Mouse (Mus musculus) MEL-GATA-1-ER (cell line): Measurements from ENCODE around the gene Fgf22.

ENCODE experiments used
- DNase-seq: peaks from one replicate; pipeline ENCODE4 v3.0.0-alpha.2; 2012; ENCODE audit warnings: low read depth; ENCODE audit errors: extremely low read depth

The Fgf22 gene

DNA sequence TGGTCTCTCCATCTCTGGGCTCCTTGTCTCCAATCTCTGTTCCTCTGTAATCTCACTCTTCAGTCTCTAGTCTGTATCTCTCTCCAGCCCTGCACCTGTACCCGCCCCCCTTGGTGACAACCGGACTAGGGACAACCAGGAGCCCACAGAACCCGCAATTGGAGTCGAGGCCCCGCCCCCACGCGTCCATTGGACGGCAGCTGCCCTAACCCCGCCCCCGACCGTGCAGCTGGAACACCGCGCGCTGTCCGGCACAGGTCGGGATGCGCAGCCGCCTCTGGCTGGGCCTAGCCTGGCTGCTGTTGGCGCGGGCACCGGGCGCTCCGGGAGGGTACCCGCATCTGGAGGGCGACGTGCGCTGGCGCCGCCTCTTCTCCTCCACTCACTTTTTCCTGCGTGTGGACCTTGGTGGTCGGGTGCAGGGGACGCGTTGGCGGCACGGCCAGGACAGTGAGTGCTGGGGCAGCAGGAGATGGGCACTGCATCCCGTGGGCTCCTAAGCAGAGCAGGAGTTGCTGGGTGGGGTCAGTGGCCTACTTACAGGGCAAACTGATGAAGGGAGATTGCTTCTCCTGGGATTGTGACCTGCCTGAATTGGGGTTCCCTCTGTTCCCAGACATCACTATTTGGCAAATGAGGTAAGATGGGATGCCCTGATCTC is at the start of gene Fgf22:
Gene Fgf22, plus strand, starts transcription at position 221 of the 661 bp plus-strand sequence.
- no peak for DNase-seq

DNA sequence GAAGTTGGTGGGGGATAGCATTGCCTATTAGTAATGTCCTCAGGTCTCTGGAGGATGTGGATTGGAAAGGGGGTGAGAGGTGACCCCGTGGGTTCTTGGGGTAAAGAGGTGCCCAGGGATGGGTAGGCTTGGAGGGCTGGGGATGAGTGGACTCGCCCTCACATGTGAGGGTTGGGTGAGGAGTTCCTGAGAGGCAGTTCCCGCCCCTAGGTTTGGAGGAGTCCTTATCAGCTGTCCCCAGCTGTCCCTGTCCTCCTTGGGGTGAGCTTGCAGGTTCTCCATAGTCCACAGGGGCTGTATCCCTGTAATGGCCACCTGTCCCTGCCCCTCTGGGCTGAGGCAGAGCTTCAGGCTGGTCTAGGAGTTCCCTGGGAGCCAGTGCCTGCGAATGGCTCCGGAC is 48.9 kb upstream of the Fgf22 start:
- DNase-seq: peak; percentile 77

- no peak for DNase-seq
Observed at GRCm38 (mm10) chr10:79706406-79707094, 48.3 kb upstream of the Fgf22 start.

GRCm38 (mm10) chr10:79707162-79707561 is 47.7 kb upstream of the Fgf22 start:
- no peak for DNase-seq

DNA sequence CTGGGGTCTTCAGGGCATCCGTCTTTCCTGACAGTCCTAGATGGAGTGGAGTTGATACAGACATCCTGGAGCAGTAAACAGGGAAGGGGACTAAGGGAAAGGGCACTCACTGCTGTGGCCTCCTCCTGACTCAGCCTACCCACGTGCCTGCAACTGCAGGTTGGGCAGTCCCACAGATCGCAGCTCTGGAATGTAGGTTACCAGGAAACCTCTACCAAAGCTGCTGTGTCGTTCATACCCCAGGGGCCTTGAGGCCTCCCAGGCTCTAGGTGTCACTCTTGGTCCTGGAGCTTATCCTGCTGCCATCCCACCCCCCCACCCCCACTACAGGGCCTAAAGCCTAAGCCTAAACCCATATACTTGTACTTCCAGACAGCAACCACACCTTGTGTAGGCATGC is 47.1 kb upstream of the Fgf22 start:
- no peak for DNase-seq

GRCm38 (mm10) chr10:79708668-79709067 is 46.2 kb upstream of the Fgf22 start:
- DNase-seq: no peak

DNA sequence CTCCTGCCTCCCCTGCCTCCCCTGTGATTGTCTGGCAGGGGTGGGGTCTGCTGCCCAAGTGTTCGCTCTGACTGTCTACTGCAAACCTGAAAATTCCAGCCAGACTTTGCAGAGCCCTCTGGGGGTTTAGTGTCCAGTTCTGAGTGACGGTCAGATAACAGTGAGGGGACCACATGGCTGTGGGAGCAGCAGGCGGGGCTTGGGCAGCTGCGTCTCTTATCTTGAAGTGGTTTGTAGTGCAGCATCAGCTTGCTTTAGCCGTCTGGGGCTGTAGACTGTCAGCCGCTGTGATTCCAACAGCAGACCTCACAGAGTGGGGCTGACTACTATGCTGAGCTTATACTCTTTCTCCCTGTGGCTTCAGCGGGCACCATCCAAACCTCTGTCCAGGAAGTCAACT is 45.6 kb upstream of the Fgf22 start:
- no peak for DNase-seq

DNA sequence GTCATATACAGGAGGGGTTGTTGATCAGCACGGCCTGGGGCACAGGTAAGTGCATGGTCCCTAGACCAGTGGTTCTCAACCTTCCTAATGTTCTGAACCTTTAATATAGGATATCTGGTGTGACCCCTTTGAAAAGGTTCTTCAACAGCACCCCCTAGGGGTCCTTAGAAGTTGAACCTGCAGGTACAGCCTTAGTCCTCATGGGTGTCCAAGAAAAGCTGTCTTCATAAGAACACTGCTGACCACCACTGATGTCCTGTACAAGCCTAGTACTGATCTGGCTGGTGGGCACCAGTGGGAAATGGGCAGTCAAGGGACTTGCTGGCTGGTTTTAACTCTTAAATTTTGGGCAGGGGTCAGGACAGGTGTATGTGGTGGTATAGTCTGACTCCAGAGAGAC is 42.8 kb upstream of the Fgf22 start:
- no peak for DNase-seq

DNA sequence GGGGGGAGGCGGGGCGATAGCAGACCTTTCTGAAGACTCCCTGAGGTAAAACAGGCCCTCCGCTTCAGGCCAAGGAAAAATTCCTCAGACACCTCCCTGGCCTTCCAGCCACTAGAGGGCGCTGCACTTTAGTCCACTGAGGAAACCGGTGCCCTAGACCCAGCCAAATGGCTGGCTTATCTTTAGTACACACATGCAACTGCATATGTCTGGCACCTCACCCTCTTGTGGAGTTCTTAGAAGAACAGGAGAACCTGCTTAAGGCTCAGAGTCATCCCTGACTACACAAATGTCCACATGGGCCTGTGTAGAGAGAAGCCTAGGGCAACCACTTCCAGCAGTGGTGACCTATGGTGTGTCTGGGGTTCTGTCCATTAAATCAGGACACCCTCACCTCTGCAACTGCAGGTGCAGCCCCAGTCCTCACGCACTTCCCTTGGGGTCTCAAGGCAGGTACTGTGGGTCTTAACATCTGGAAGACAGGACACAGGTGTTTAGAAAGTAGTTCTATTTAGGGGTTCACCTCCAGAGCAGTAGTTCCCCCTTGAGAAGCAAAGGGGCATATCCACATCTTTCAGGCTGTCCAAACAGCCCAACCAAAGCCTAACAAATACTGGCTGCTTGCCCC is 42.3 kb upstream of the Fgf22 start:
- peak; percentile 90 for DNase-seq

DNA sequence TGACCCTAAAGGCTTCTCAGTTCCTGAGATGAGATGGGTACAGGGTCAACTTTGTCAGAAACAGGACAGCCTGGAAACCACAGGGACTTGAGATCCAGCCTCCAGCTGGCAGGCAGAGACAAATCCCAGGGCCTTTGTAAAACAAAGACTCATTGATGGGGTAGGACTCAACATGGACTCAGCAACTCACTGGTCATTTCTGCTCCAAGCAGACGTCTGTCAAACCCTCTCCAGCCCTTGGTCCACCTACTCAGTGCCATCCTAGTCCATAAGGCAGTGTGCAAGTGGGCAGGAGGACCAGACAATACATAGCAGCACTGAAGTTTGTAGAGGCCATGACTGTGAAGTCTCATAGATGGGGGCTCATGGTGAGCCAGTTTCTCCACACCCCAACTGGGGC is 41.7 kb upstream of the Fgf22 start:
- no peak for DNase-seq

DNA sequence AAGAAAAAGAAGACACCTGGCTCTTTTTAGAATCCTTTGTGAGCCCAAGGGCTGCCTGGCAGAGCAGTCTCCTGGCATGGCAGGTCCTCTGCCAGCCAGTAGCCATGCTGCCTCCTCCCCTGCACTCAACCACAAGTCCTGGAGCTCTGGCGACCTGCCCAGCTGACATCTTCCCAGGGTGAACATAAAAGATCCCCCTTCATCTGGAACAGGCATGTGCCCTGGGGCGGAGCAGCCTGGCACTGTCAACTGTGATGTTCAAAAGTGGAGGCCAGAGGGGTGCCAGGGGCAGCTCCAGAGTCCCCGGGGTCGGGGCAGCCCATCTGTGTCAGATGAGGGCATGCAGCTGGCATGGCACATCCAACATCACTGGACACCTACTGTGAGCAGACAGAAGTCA is 39.9 kb upstream of the Fgf22 start:
- DNase-seq: no peak

- DNase-seq: no peak
Observed at GRCm38 (mm10) chr10:79716254-79716987, 38.5 kb upstream of the Fgf22 start, which contains the start of gene Hcn2. Hcn2 (plus strand) TSS chr10:79716634.

GRCm38 (mm10) chr10:79716988-79717355 is 37.9 kb upstream of the Fgf22 start:
- DNase-seq: no peak

DNA sequence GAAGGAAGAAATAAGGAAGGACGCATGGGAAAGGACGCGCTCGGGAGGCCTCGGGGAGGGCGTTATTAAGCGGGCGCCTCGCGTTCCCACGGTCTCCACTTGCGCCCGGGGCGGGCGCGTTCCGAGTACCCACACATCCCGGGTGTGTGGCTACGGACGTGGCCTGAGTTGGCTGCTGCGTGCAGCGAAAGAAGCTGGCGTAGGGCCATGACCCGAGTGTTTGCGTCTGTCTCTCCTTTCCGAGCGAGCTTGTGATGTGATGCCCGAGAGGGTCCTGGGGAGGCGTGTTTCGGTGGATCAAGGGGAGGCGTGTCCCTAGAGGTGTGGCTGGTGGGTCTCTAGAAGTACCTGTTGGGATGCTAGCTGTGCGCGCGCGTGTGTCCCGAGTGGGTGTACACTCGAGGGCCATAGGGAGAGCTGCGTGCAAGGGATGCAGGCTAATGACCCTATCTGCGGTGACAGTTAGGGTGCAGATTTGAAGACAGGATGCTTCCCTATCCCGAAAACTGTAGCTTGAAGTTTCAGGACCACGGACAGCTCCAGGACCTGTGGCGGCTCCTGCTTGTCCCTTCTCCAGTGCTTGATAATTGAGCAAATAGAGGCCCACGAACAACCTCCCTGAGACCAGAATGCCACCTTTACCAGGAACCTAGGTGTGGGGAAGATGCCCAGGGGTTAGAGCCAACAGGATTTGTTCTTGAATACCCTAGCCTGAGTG is 37.1 kb upstream of the Fgf22 start:
- DNase-seq: peak; percentile 60

DNA sequence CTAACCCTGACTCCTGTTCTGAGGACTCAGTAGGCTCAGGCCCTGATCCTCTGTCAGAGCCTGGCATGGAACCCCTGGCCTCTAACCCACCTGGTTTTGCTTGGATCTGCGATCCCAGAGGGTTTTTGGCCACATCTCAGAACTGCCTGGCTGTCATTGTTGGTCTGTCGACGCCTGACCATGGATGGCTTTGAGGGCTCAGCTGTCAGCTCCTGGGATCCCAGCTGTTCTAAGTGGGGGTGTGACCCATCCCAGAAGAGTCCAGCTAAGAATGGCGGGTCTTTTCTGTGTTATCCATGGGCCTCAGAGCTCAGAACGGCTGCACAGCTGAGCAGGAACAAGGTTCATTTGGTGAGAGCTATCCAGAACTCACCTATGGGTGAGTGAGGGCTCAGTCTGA is 33.8 kb upstream of the Fgf22 start:
- DNase-seq: no peak

DNA sequence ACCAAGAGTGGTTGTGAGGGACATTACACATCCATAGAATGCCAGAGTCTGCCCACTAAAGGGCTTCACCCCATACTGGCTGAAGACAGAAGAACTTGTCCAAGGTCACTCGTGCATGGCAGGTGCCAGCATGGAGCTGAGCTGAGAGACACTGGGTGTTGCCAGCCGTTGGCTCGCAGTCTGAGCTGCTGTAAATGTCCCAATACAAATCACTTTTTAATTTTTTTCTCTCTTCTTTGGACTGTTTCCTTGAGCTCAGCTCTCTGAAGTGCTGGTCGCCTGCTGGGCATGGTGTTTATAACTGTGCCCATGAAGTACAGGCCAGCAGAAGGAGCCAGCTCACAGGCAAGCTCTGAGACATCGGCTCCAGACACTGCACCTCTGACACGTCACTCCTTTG is 31.8 kb upstream of the Fgf22 start:
- no peak for DNase-seq

- DNase-seq: no peak
Observed at GRCm38 (mm10) chr10:79723692-79724091, 31.2 kb upstream of the Fgf22 start.

DNA sequence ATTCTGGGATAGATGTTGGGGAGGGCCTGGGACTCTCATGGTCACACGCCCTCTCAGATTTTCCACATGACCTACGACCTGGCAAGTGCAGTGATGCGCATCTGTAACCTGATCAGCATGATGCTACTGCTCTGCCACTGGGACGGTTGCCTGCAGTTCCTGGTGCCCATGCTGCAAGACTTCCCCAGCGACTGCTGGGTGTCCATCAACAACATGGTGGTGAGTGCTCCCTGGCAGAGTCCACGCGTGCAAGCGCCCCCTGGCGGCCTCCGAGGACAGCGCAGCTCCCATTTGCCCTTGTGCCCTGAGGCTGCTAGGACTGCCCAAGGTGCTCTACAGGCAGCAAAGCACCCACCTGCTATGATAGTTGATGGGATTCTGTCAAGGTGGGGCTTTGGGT is 28.8 kb upstream of the Fgf22 start:
- DNase-seq: peak; percentile 37

DNA sequence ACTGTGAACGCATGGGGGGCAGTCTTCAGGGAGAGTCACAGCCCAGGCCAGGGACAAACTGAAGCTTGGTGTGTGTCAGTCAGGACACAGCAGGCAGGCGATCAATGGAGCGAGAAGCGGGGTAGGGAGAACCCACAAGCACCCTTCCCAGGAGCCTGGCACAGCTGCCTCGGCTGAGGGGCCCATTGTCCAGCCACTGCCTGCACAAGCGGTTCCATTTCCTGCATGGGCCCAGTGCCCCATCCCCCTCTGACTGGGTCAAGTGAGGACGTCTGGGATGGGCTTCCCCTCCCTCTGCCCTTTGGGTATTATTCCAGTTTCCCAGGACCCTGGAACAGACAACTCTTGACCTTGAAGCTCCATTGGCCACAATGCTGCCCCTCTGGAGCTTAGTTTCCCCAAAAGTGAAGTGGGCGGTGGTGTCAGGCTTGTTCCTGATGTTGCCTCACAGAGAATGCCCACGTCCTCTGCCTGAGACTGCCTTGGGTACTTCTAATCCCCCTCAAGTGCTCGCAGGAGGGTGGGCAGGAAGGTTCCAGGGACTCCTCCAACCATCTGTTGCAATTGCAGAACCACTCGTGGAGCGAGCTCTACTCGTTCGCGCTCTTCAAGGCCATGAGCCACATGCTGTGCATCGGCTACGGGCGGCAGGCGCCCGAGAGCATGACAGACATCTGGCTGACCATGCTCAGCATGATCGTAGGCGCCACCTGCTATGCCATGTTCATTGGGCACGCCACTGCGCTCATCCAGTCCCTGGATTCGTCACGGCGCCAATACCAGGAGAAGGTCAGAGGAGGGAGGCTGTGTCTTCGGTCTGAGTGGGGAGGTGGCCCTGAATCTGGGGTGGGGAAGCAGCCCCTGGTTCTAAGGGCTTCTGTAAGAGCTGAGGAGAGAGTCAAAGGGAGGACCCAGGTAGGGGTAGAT is 26.3 kb upstream of the Fgf22 start:
- no peak for DNase-seq

GRCm38 (mm10) chr10:79729357-79729965 is 25.4 kb upstream of the Fgf22 start:
- no peak for DNase-seq
